Mouse (Mus musculus) kidney, adult 2 months (tissue): ENCODE measurements around the gene Tex45. TPM values are rescaled to one million over a fixed set of nuclear protein-coding genes. Genes with fewer than 3 reads are reported as not detected.

Experiments
- DNase-seq: peaks from one replicate; pipeline ENCODE4 v3.0.0; 2021
- H3K27ac ChIP-seq: fragments of 200-500 bp; 2 replicates; pipeline ENCODE4 v1.5.1; 2012; ENCODE audit warnings: low read depth, low read length, control low read depth, inconsistent platforms; ENCODE audit not compliant: insufficient read depth
- H3K27me3 ChIP-seq: fragments of 200-500 bp; replicated peaks from 2 replicates; pipeline ENCODE4 v1.6.1; 2012; ENCODE audit warnings: mild to moderate bottlenecking, moderate library complexity, low read length, inconsistent platforms; ENCODE audit not compliant: control insufficient read depth, insufficient read depth
- H3K36me3 ChIP-seq: fragments of 200-500 bp; 2 replicates; pipeline ENCODE4 v1.6.1; 2012; ENCODE audit warnings: mild to moderate bottlenecking, moderate library complexity, low read length, inconsistent platforms; ENCODE audit not compliant: control insufficient read depth, insufficient read depth
- H3K4me1 ChIP-seq: fragments of 200-500 bp; 2 replicates; pipeline ENCODE4 v1.6.1; 2011; ENCODE audit warnings: low read length; ENCODE audit not compliant: control insufficient read depth, insufficient read depth
- H3K4me3 ChIP-seq: fragments of 200-500 bp; 2 replicates; pipeline ENCODE4 v1.5.1; 2011; ENCODE audit warnings: mild to moderate bottlenecking, low read depth, low read length, control low read depth; ENCODE audit not compliant: insufficient read depth
- CTCF ChIP-seq: fragments of 200-500 bp; conservative IDR thresholded peaks from 2 replicates; pipeline ENCODE4 v1.5.1; 2011; ENCODE audit warnings: low read depth, mild to moderate bottlenecking, control low read depth, low read length, moderate library complexity, mixed read lengths; ENCODE audit not compliant: insufficient read depth, insufficient read length
- POLR2A ChIP-seq: fragments of 200-500 bp; IDR thresholded peaks from one replicate; pipeline ENCODE4 v1.6.1; 2011; ENCODE audit warnings: low read depth, low read length, control low read depth
- WGBS: fragments of 180-500 bp; shearing (Covaris S2); methylation state at CpG from one replicate; pipeline ENCODE4 v1.1.7; 2018; 5-methylcytosine and 5-hydroxymethylcytosine counted together
- polyA plus RNA-seq: library from polyadenylated mRNA; depleted of rRNA; stranded (reverse); fragments of >200 nt; gene quantifications from 2 replicates; pipeline ENCODE4 v1.2.3, GENCODE M21; 2012

The Tex45 gene
- polyA plus RNA-seq, 1 experiment = 0.05 TPM

DNA sequence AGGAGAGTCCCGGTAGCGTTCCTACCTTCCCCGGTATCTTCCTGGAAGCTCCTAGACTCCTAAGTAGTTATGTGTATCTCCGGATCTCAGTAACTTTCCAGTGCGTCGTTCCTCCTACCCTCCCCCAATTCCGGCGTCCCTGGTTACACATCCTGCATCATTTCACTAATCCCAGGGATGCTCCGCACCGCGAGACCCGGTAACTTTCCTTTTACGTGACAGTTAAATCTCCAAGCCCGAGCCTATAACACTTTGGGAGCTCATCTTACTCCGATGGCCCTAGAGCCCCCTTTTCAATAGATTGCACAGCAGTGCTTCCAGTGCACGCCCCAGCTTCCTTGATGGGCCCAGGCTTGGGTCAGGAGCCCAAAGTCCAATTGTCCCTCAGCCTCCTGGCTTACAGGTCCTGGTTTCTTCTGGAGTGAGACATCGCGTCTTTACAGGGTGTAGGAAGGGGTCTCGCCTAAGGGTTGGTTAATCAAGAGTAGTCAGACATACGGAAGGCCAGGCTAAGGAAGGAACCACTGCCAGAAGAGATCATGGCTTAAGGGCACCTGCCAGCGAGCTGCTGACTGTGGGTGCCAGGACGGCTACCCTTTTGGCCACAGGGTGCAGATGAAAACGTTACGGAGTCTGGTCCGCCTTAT lies 45.2 kb downstream of the Tex45 start:
- Histone ChIP-seq H3K27ac (peak overlapping the region; percentile 58), H3K4me1 (peaks cover 3% of the 10 kb centered on the region; the same call in 1 of the 2 replicates), H3K36me3 (no peaks in the 10 kb centered on the region), H3K27me3 (no peaks in the 10 kb centered on the region), H3K4me3 (peak overlapping the region; percentile 64)
- WGBS = under 1% methylated on average over 25 of the region's 25 CpGs
- TF ChIP-seq POLR2A (no peak), CTCF (no peak)
- peak; percentile 75 for DNase-seq

DNA sequence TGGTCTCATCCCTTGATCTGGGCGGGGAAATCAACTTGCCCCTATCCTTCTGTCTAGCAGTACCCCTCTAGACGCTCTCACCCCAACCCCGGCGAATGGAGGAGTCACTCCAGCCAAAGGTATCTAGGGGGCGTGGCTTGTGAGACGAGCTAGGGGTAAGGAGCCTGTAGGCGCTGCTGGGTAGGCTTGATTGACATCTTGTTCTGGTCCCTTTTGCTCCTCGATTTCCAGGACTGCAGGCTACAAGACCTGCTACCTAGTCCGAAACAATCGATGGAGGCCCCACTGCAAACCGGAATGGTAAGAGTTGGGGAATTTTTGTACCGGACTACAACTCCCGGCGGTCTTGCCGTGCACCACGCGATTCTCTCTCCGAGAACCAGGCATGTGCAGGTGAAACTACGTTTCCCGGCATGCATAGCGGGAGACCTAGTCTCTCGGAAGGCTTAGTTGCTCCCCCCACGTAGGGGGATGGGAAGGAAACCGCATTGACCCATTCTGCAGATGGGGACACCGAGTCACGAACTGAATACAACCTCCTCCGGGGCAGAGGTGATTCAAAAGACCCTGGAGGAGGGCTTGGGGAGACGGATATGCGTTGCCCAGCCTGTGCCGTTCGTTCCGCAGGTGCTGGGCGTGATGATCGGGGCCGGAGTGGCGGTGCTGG lies 45.9 kb downstream of the Tex45 start:
- peak; percentile 97 for DNase-seq
- TF ChIP-seq CTCF (no peak), POLR2A (no peak)
- Histone ChIP-seq H3K36me3 (no peaks in the 10 kb centered on the region; the same call in 1 of the 2 replicates), H3K27me3 (no peaks in the 10 kb centered on the region), H3K4me3 (peak overlapping the region; percentile 64), H3K27ac (peak overlapping the region; percentile 58), H3K4me1 (peaks cover 3% of the 10 kb centered on the region; the same call in 1 of the 2 replicates)
- WGBS = under 1% methylated on average over 36 of the region's 36 CpGs

DNA sequence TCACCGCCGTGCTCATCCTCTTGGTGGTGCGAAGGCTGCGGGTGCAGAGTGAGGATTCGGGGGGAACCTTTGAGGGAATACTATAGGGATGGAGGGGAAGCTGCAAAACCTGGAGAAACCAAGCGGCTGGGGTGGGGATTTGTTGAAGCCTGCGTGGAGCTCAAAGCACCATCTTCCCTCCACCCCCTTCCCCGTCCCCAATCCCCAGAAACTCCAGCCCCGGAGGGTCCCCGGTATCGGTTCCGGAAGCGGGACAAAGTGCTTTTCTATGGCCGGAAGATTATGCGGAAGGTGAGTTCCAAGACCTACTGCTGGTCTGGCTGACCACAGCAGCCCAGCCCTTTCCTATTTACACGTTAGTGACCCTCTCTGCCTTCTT lies 46.4 kb downstream of the Tex45 start:
- peaks cover 3% of the 10 kb centered on the region; the same call in 1 of the 2 replicates for H3K4me1 ChIP-seq
- 4% methylated on average over 16 of the region's 16 CpGs for WGBS
- no peaks in the 10 kb centered on the region; the same call in 1 of the 2 replicates for H3K36me3 ChIP-seq
- peak; percentile 25 for DNase-seq
- H3K27ac ChIP-seq = no peak overlapping the region
- H3K4me3 ChIP-seq = peak overlapping the region; percentile 64
- H3K27me3 ChIP-seq = no peaks in the 10 kb centered on the region
- TF ChIP-seq POLR2A = no peak
- TF ChIP-seq CTCF = no peak

DNA sequence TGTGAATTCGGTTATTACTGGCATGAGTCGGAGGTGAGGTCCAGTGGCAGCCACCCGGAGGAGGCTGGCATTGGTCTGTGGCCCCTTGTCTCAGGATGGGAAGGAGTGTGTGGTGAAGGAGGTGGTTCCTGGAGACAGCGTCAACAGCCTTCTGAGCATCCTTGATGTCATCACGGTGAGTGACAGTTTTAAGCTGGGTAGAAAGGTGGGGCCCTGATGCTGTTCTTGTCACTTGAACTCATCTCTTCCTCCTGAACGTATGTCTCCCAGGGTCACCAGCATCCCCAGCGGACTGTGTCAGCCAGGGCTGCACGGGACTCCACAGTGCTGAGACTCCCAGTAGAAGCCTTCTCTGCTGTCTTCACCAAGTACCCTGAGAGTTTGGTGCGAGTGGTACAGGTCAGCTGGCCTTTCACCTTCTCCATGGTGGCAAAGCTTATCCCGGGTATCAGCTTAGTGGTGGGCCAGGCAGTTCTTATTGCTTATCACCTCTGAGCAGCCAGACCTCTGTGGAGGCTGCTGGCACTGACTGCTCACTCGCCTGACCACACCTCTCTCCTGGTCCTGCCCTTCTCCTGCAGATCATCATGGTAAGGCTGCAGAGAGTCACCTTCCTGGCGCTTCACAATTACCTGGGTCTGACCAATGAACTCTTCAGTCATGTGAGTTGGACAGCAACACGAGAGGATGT lies 51.5 kb downstream of the Tex45 start:
- no peak overlapping the region for H3K27ac ChIP-seq
- DNase-seq = no peak
- TF ChIP-seq POLR2A (no peak), CTCF (no peak)
- no peaks in the 10 kb centered on the region for H3K4me1 ChIP-seq
- WGBS = 91% methylated on average over 13 of the region's 13 CpGs
- no peak overlapping the region for H3K4me3 ChIP-seq
- no peaks in the 10 kb centered on the region for H3K27me3 ChIP-seq
- peaks cover 2% of the 10 kb centered on the region for H3K36me3 ChIP-seq

DNA sequence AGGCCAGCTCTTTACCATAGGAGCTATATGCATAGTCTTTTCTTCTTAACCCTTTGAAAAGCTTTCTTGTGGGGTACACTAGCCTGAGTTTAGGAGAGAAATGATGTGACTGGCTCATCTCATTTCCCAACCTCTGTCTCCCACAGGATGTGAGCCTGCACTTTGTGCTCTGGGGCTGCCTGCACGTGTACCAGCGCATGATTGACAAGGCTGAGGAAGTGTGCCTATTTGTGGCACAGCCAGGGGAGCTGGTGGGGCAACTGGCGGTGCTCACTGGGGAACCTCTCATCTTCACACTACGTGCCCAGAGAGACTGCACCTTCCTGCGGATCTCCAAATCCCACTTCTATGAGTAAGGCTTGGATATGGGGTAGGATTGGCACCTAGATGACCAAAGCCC lies 60.2 kb downstream of the Tex45 start:
- TF ChIP-seq POLR2A = no peak
- TF ChIP-seq CTCF = no peak
- Histone ChIP-seq H3K27me3 (no peaks in the 10 kb centered on the region), H3K36me3 (peaks cover 2% of the 10 kb centered on the region), H3K4me1 (no peaks in the 10 kb centered on the region), H3K4me3 (no peak overlapping the region), H3K27ac (no peak overlapping the region)
- no peak for DNase-seq
- 91% methylated on average over 5 of the region's 5 CpGs for WGBS

DNA sequence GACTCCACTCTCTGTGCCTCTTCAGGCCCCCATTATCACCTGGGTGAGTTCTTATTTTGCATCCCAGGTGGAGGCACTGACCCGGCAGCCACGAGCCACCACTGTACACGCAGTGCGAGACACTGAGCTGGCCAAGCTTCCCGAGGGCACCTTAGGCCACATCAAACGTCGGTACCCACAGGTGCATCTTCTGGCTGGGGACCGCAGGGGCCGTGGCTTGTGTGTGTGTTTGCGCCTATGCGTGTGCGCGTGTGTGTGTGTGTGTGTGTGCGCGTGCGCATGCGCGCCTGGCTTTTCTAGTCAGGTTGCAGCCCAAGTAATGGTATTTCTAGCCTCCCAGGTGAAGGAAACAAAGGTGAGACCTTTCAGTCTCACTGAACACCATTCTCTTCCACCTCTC lies 61.3 kb downstream of the Tex45 start:
- Histone ChIP-seq H3K27me3 (no peaks in the 10 kb centered on the region), H3K4me3 (no peak overlapping the region), H3K4me1 (no peaks in the 10 kb centered on the region), H3K27ac (no peak overlapping the region), H3K36me3 (peaks cover 2% of the 10 kb centered on the region)
- WGBS = 96% methylated on average over 18 of the region's 18 CpGs
- TF ChIP-seq CTCF (no peak), POLR2A (no peak)
- no peak for DNase-seq
